Mouse (Mus musculus): ENCODE measurements around the gene St6gal1.

Gene St6gal1

GRCm38 (mm10) chr16:23298441-23298840 lies 73.9 kb downstream of the St6gal1 start:
- DNase-seq (ENCODE audit: low spot score): no peak

- DNase-seq (ENCODE audit: low spot score): no peak
Measured at GRCm38 (mm10) chr16:23298911-23299310, 74.4 kb downstream of the St6gal1 start.

GRCm38 (mm10) chr16:23299904-23300740 lies 75.6 kb downstream of the St6gal1 start:
- no peak for DNase-seq (ENCODE audit: low spot score)

- no peak for DNase-seq (ENCODE audit: low spot score)
Measured at GRCm38 (mm10) chr16:23301762-23302161, 77.2 kb downstream of the St6gal1 start.

GRCm38 (mm10) chr16:23305830-23306623 lies 81.5 kb downstream of the St6gal1 start:
- DNase-seq (ENCODE audit: low spot score): no peak

GRCm38 (mm10) chr16:23307142-23307968 lies 82.8 kb downstream of the St6gal1 start:
- DNase-seq (ENCODE audit: low spot score): no peak

- no peak for DNase-seq (ENCODE audit: low spot score)
Measured at GRCm38 (mm10) chr16:23308012-23308554, 83.5 kb downstream of the St6gal1 start.

- no peak for DNase-seq (ENCODE audit: low spot score)
Measured at GRCm38 (mm10) chr16:23309080-23309479, 84.5 kb downstream of the St6gal1 start.

- DNase-seq (ENCODE audit: low spot score): no peak
Measured at GRCm38 (mm10) chr16:23312604-23313003, 88.1 kb downstream of the St6gal1 start.

GRCm38 (mm10) chr16:23314790-23315189 lies 90.2 kb downstream of the St6gal1 start:
- DNase-seq (ENCODE audit: low spot score): no peak

GRCm38 (mm10) chr16:23317411-23318047 lies 93.0 kb downstream of the St6gal1 start:
- DNase-seq (ENCODE audit: low spot score): no peak

- no peak for DNase-seq (ENCODE audit: low spot score)
Measured at GRCm38 (mm10) chr16:23320025-23320424, 95.5 kb downstream of the St6gal1 start.

- DNase-seq (ENCODE audit: low spot score): no peak
Measured at GRCm38 (mm10) chr16:23320579-23320978, 96.0 kb downstream of the St6gal1 start.

- DNase-seq (ENCODE audit: low spot score): no peak
Measured at GRCm38 (mm10) chr16:23322453-23322852, 97.9 kb downstream of the St6gal1 start.

- DNase-seq (ENCODE audit: low spot score): no peak
Measured at GRCm38 (mm10) chr16:23323915-23324314, 99.4 kb downstream of the St6gal1 start.

GRCm38 (mm10) chr16:23324867-23325650 lies 100.5 kb downstream of the St6gal1 start:
- no peak for DNase-seq (ENCODE audit: low spot score)

- no peak for DNase-seq (ENCODE audit: low spot score)
Measured at GRCm38 (mm10) chr16:23326664-23327063, 102.1 kb downstream of the St6gal1 start.

GRCm38 (mm10) chr16:23327266-23327665 lies 102.7 kb downstream of the St6gal1 start:
- DNase-seq (ENCODE audit: low spot score): no peak

GRCm38 (mm10) chr16:23328201-23328600 lies 103.7 kb downstream of the St6gal1 start:
- DNase-seq (ENCODE audit: low spot score): no peak

GRCm38 (mm10) chr16:23332136-23332535 lies 107.6 kb downstream of the St6gal1 start:
- DNase-seq (ENCODE audit: low spot score): no peak

GRCm38 (mm10) chr16:23332686-23333085 lies 108.1 kb downstream of the St6gal1 start:
- no peak for DNase-seq (ENCODE audit: low spot score)
